Mouse (Mus musculus): ENCODE results near the gene Fndc5.

Fndc5 gene

GRCm38 (mm10) chr4:129147552-129148103, 10.8 kb downstream of the Fndc5 start:
- DNase-seq, result peak; percentile 89

- peak; percentile 34 for DNase-seq
Measured at GRCm38 (mm10) chr4:129149321-129149720, 12.5 kb downstream of the Fndc5 start.

- DNase-seq, result peak; percentile 62
Measured at GRCm38 (mm10) chr4:129151276-129151811, 14.5 kb downstream of the Fndc5 start.

GRCm38 (mm10) chr4:129157541-129157940, 20.7 kb downstream of the Fndc5 start:
- DNase-seq, result no peak

- DNase-seq, result no peak
Measured at GRCm38 (mm10) chr4:129158549-129158948, 21.8 kb downstream of the Fndc5 start.

GRCm38 (mm10) chr4:129161076-129161475, 24.3 kb downstream of the Fndc5 start:
- no peak for DNase-seq

GRCm38 (mm10) chr4:129161581-129162255, 24.9 kb downstream of the Fndc5 start:
- no peak for DNase-seq

- DNase-seq, result no peak
Measured at GRCm38 (mm10) chr4:129172529-129172928, 35.7 kb downstream of the Fndc5 start.

- DNase-seq, result no peak
Measured at GRCm38 (mm10) chr4:129179560-129179959, 42.8 kb downstream of the Fndc5 start.

GRCm38 (mm10) chr4:129188041-129188659, 51.4 kb downstream of the Fndc5 start:
- DNase-seq, result peak; percentile 80

GRCm38 (mm10) chr4:129188803-129189541, 52.2 kb downstream of the Fndc5 start:
- no peak for DNase-seq

- DNase-seq, result peak; percentile 100
Measured at GRCm38 (mm10) chr4:129189542-129190519, 53.0 kb downstream of the Fndc5 start, which contains the start of the genes S100pbp and Yars. TSS of gene S100pbp (minus strand) at chr4:129189727. TSS of gene Yars (plus strand) at chr4:129189760.

GRCm38 (mm10) chr4:129190538-129190937, 53.7 kb downstream of the Fndc5 start:
- peak; percentile 87 for DNase-seq

- DNase-seq, result no peak
Measured at GRCm38 (mm10) chr4:129191691-129192090, 54.9 kb downstream of the Fndc5 start.
